Mouse (Mus musculus): ENCODE data around the gene Dvl1. TPM values are rescaled to one million over a fixed set of nuclear protein-coding genes. Genes with fewer than 3 reads are reported as not detected.

The Dvl1 gene
- polyA plus RNA-seq, 1 experiment from 2014 or later = 5.1 TPM

- H3K9me3 ChIP-seq (ENCODE audit: low read length) = no peaks in the 10 kb centered on the region
- peaks cover 37% of the 10 kb centered on the region for H3K4me1 ChIP-seq (ENCODE audit: insufficient read depth)
- no peak overlapping the region for H3K4me3 ChIP-seq (ENCODE audit: low read depth, low read length)
- H3K9ac ChIP-seq (replicated peaks) = no peak overlapping the region
- no peak for DNase-seq
- H3K27me3 ChIP-seq (ENCODE audit: insufficient read depth, low read length) = no peaks in the 10 kb centered on the region
- H3K36me3 ChIP-seq (replicated peaks; ENCODE audit: insufficient read depth, low read length) = peaks cover 31% of the 10 kb centered on the region
- WGBS (ENCODE audit: insufficient replicate concordance) = 80% methylated on average over 4 of the region's 4 CpGs
- TF ChIP-seq EP300 (IDR thresholded peaks at IDR 0.05; ENCODE audit: low read depth) (no peak), CTCF (IDR thresholded peaks at IDR 0.05; ENCODE audit: low read depth) (no peak)
- H3K4me2 ChIP-seq (ENCODE audit: low read depth, low read length) = no peak overlapping the region
- no peak overlapping the region for H3K27ac ChIP-seq (ENCODE audit: low read depth)
- no peak for ATAC-seq
These were observed 48.6 kb downstream of the Dvl1 start for GRCm38 (mm10) chr4:155895826-155896225.

- ATAC-seq (no peak), DNase-seq (no peak)
- no peak for TF ChIP-seq EP300 (IDR thresholded peaks at IDR 0.05; ENCODE audit: low read depth)
- no peak for TF ChIP-seq CTCF (IDR thresholded peaks at IDR 0.05; ENCODE audit: low read depth)
These were observed 49.3 kb downstream of the Dvl1 start for GRCm38 (mm10) chr4:155896461-155896860.

DNA sequence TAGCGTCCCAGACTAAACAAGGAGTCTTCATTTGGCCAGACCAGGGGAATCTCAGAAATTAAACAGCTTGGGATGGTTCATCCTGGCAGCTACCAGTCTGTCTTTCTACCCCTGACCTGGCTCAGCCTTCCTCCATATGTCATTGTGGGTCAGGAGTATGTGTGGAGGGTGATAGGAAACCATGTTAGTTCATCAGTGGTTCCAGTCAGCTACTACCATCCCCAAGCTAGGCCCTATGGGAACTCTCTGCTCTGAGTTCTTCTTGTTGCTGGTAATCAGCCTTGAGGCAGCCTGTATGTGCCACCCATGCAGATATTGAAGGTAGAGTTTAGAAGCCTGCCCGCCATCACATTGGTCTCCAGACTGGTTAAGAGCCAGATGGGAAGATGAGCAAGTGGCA, 51.1 kb downstream of the Dvl1 start:
- Histone ChIP-seq H3K9me3 (ENCODE audit: low read length) (no peaks in the 10 kb centered on the region), H3K9ac (replicated peaks) (no peak overlapping the region), H3K4me1 (ENCODE audit: insufficient read depth) (peaks cover 25% of the 10 kb centered on the region), H3K4me3 (ENCODE audit: low read depth, low read length) (no peak overlapping the region), H3K36me3 (replicated peaks; ENCODE audit: insufficient read depth, low read length) (peaks cover 43% of the 10 kb centered on the region), H3K4me2 (ENCODE audit: low read depth, low read length) (no peak overlapping the region), H3K27me3 (ENCODE audit: insufficient read depth, low read length) (no peaks in the 10 kb centered on the region), H3K27ac (ENCODE audit: low read depth) (no peak overlapping the region)
- TF ChIP-seq CTCF (IDR thresholded peaks at IDR 0.05; ENCODE audit: low read depth) = no peak
- no peak for TF ChIP-seq EP300 (IDR thresholded peaks at IDR 0.05; ENCODE audit: low read depth)
- DNase-seq (no peak), ATAC-seq (no peak)
- 94% methylated on average over 2 of the region's 2 CpGs for WGBS (ENCODE audit: insufficient replicate concordance)

More at GRCm38 (mm10) chr4:155896461-155896860, 49.3 kb downstream of the Dvl1 start:
- no peak overlapping the region for H3K9ac ChIP-seq (replicated peaks)
- H3K4me1 ChIP-seq (ENCODE audit: insufficient read depth) = peaks cover 32% of the 10 kb centered on the region
- H3K36me3 ChIP-seq (replicated peaks; ENCODE audit: insufficient read depth, low read length) = peaks cover 31% of the 10 kb centered on the region
- H3K4me3 ChIP-seq (ENCODE audit: low read depth, low read length) = no peak overlapping the region
- H3K4me2 ChIP-seq (ENCODE audit: low read depth, low read length) = no peak overlapping the region
- no peaks in the 10 kb centered on the region for H3K9me3 ChIP-seq (ENCODE audit: low read length)
- H3K27ac ChIP-seq (ENCODE audit: low read depth) = no peak overlapping the region
- 94% methylated on average over 12 of the region's 12 CpGs for WGBS (ENCODE audit: insufficient replicate concordance)
- no peaks in the 10 kb centered on the region for H3K27me3 ChIP-seq (ENCODE audit: insufficient read depth, low read length)

DNA sequence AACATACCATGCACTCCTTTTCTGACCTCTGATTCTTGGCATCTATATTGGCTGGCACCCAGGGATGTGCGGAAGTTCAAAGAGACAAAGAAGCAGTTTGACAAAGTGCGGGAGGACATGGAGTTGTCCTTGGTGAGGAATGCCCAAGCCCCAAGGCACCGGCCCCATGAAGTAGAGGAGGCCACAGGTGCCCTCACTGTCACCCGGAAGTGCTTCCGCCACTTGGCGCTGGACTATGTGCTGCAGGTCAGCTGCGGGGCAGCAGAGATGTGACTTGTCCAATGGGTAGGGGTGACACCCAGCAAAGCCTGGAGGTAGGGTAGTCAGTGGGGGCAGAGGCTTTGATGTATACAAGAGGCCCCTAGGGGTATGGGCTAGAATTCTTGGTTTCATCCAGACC, 52.2 kb downstream of the Dvl1 start:
- H3K27me3 ChIP-seq (ENCODE audit: insufficient read depth, low read length) = no peaks in the 10 kb centered on the region
- H3K9me3 ChIP-seq (ENCODE audit: low read length) = no peaks in the 10 kb centered on the region
- no peak overlapping the region for H3K27ac ChIP-seq (ENCODE audit: low read depth)
- H3K4me2 ChIP-seq (ENCODE audit: low read depth, low read length) = no peak overlapping the region
- DNase-seq = no peak
- no peak overlapping the region for H3K9ac ChIP-seq (replicated peaks)
- ATAC-seq = no peak
- peaks cover 15% of the 10 kb centered on the region for H3K4me1 ChIP-seq (ENCODE audit: insufficient read depth)
- H3K36me3 ChIP-seq (replicated peaks; ENCODE audit: insufficient read depth, low read length) = peaks cover 47% of the 10 kb centered on the region
- TF ChIP-seq CTCF (IDR thresholded peaks at IDR 0.05; ENCODE audit: low read depth) (no peak), EP300 (IDR thresholded peaks at IDR 0.05; ENCODE audit: low read depth) (no peak)
- 86% methylated on average over 7 of the region's 7 CpGs for WGBS (ENCODE audit: insufficient replicate concordance)
- no peak overlapping the region for H3K4me3 ChIP-seq (ENCODE audit: low read depth, low read length)

- Histone ChIP-seq H3K4me1 (ENCODE audit: insufficient read depth) (no peaks in the 10 kb centered on the region), H3K4me2 (ENCODE audit: low read depth, low read length) (no peak overlapping the region), H3K36me3 (replicated peaks; ENCODE audit: insufficient read depth, low read length) (peaks cover 46% of the 10 kb centered on the region), H3K27ac (ENCODE audit: low read depth) (no peak overlapping the region), H3K9ac (replicated peaks) (no peak overlapping the region), H3K4me3 (ENCODE audit: low read depth, low read length) (no peak overlapping the region), H3K27me3 (ENCODE audit: insufficient read depth, low read length) (no peaks in the 10 kb centered on the region), H3K9me3 (ENCODE audit: low read length) (no peaks in the 10 kb centered on the region)
- 80% methylated on average over 3 of the region's 3 CpGs for WGBS (ENCODE audit: insufficient replicate concordance)
- DNase-seq = no peak
- ATAC-seq = no peak
- TF ChIP-seq CTCF (IDR thresholded peaks at IDR 0.05; ENCODE audit: low read depth) = no peak
- TF ChIP-seq EP300 (IDR thresholded peaks at IDR 0.05; ENCODE audit: low read depth) = no peak
These were observed 54.0 kb downstream of the Dvl1 start for GRCm38 (mm10) chr4:155901205-155901604.

DNA sequence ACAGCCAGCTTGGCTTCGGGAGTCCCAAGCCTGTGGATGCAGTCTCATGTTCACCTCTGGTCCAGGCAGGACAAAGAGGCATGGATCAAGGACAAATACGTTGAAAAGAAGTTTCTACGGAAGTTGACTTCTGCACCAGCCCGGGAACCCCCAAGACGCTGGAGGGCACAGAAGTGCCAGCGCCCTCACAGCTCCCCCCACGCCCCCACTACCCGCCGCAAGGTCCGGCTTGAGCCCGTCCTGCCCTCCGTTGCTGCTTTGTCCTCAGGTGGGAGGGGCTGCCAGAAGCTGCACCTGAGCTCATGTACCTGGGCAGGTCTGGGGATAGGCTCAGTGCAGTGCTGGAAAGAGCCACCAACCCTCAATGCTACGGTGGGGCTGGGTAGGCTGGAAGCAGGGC, 56.0 kb downstream of the Dvl1 start:
- no peak overlapping the region for H3K27ac ChIP-seq (ENCODE audit: low read depth)
- H3K27me3 ChIP-seq (ENCODE audit: insufficient read depth, low read length) = no peaks in the 10 kb centered on the region
- H3K4me3 ChIP-seq (ENCODE audit: low read depth, low read length) = no peak overlapping the region
- TF ChIP-seq CTCF (IDR thresholded peaks at IDR 0.05; ENCODE audit: low read depth) = no peak
- no peak for TF ChIP-seq EP300 (IDR thresholded peaks at IDR 0.05; ENCODE audit: low read depth)
- peaks cover 36% of the 10 kb centered on the region for H3K36me3 ChIP-seq (replicated peaks; ENCODE audit: insufficient read depth, low read length)
- no peak for ATAC-seq
- H3K4me1 ChIP-seq (ENCODE audit: insufficient read depth) = no peaks in the 10 kb centered on the region
- no peak overlapping the region for H3K9ac ChIP-seq (replicated peaks)
- no peaks in the 10 kb centered on the region for H3K9me3 ChIP-seq (ENCODE audit: low read length)
- no peak for DNase-seq
- H3K4me2 ChIP-seq (ENCODE audit: low read depth, low read length) = no peak overlapping the region
- WGBS (ENCODE audit: insufficient replicate concordance) = 96% methylated on average over 13 of the region's 13 CpGs
